Mouse (Mus musculus) brown adipose tissue, adult 24 weeks (tissue): ENCODE data around the gene Tgfbr3. TPM values are rescaled to one million over a fixed set of nuclear protein-coding genes. Genes with fewer than 3 reads are reported as not detected.
"Not testable (repeated sequence)": the region's sequence is repeated elsewhere in the genome, so short reads cannot be mapped to it uniquely, and the experiment has no call there.

ENCODE experiments used
- H3K27ac ChIP-seq: fragments of 200-500 bp; replicated peaks from 2 replicates; pipeline ENCODE4 v1.5.1; 2012; ENCODE audit warnings: low read depth, mild to moderate bottlenecking, low read length
- H3K4me1 ChIP-seq: fragments of 200-500 bp; 2 replicates; pipeline ENCODE4 v1.6.1; 2012; ENCODE audit warnings: low read length, mixed read lengths; ENCODE audit not compliant: control insufficient read depth, insufficient read depth, insufficient read length
- H3K4me3 ChIP-seq: fragments of 200-500 bp; 2 replicates; pipeline ENCODE4 v1.5.1; 2012; ENCODE audit warnings: low read depth, mild to moderate bottlenecking, low read length, moderate library complexity; ENCODE audit not compliant: insufficient read depth
- polyA plus RNA-seq: library from polyadenylated mRNA; stranded (reverse); fragments of >200 nt; gene quantifications from 2 replicates; pipeline ENCODE4 v1.2.4, GENCODE M21; 2012; ENCODE audit not compliant: missing spikeins, insufficient read depth, insufficient read length

Tgfbr3 gene
- polyA plus RNA-seq, 1 experiment: 27.0 TPM

DNA sequence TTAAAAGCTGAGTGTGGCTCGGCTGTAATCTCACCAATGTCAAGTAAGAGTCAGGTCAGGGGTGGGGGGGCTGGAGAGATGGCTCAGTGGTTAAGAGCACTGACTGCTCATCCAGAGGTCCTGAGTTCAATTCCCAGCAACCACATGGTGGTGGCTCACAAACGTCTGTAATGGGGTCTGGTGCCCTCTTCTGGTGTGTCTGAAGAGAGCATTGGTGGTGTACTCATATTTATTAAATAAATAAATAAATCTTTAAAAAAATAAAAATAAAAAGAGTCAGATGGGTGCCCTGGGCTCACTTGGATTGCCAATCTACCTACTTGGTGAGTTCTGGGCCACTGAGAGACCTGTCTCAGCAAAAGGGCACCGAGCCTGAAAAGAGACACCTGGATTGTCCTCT is 25.6 kb downstream of the Tgfbr3 start:
- Histone ChIP-seq H3K27ac (no peak overlapping the region), H3K4me1 (peaks cover 22% of the 10 kb centered on the region), H3K4me3 (no peak overlapping the region)

DNA sequence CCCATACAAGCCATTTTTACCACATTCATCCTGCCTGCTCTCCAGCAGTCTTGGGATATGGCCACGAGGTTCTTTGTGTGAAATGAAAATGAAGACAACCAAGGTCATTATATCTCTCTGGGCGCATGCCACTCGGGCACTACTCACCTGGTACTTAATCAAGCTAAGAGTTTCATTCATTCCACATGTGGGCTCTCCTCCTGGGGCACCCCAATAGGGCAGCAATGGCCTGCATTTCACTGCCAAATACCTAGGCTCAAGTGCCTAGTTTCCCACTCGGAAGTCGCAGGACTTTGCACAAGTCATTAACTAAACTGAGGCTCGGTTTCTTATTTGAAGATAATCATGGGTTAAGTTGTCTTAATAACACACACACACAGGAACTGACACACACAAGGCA is 27.5 kb downstream of the Tgfbr3 start:
- no peak overlapping the region for H3K4me3 ChIP-seq
- H3K27ac ChIP-seq: 0 out of 2 replicates have a peak overlapping the region, but pooled peaks have one; percentile 28
- H3K4me1 ChIP-seq: peaks cover 16% of the 10 kb centered on the region

DNA sequence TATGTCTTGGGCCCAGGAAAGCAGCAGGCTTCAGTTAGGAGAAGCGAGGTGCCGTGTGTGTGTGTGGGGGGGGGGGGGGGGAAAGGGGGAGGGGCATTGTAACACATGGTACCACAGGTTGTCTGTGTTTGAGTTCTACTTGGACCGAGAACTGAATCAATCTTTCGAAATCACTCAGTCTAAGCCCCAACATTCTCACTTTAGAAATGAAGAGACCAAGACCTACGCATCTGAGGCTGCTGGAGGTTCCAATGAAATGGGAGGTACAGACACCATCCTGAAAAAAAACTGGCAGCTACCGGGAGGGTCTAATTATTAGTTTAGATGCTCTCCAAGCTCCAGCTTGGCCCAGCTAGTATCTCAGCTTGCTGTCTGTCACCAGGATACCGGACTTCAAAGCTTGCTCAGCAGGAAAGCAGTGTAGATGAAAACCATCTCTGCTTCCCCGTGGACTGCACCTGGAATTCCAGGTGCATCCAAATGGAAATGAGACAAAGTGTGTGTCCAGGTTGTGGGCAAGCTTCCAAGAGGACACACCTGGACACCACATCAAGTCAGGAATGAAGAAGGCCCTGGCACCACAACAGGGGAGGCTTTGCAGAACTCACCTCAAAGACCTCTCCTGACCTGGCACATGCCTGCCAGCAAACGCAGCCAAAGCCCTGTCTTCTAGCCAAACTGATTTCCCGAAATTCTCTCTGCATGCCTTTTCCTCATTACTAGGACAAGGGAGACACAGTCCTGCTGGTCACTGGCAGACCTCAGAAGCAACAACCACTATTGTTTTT is 28.5 kb downstream of the Tgfbr3 start:
- H3K4me3 ChIP-seq: no peak overlapping the region
- H3K4me1 ChIP-seq: peaks cover 16% of the 10 kb centered on the region
- H3K27ac ChIP-seq: 0 out of 2 replicates have a peak overlapping the region, but pooled peaks have one; percentile 7

DNA sequence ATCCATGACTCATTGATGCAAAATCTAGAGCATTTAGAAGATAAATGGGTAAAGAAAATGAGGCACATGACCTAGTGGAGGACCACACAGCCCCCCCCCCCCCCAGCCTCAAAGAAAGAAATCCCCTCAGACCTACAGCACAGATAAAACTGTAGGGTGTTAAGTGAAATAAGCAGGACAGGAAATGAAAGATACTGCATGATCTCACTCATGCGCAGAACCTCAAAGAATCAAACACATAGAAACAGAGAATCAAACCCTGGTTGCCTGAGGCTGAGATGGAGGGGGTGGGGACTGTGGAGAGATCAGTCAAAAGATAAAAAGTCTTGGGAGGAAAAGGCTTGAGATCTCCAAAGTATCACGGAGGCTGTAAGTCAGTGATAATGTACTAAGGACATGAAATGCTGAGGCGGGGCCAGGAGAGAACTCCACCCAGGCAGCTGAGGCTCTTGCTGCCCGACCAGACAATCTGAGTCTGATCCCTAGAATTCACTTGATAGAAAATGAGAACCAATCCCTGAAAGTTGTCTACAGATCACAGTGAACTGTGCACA is 29.9 kb downstream of the Tgfbr3 start:
- H3K4me1 ChIP-seq: peaks cover 16% of the 10 kb centered on the region
- H3K27ac ChIP-seq: no peak overlapping the region
- H3K4me3 ChIP-seq: no peak overlapping the region

DNA sequence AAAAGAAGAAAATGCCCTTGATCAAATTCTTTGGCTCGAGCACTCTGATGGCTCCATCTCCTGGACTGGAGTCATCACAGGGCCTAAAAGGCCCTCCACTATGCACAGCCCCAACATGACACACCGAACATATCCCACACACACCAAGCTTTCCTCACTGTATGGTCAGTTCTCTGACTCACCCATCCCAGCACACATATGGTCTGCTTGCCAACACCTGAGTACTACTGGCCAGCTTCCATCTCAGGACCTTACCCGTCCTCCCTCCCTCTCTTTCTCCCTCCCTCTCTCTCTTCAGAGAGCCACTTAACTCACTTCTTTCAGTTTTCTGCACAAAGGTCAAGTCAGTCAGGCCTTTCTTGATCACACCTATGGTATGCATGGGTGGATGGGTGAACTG is 36.0 kb downstream of the Tgfbr3 start:
- no peak overlapping the region for H3K27ac ChIP-seq
- H3K4me1 ChIP-seq: peaks cover 7% of the 10 kb centered on the region
- H3K4me3 ChIP-seq: no peak overlapping the region

DNA sequence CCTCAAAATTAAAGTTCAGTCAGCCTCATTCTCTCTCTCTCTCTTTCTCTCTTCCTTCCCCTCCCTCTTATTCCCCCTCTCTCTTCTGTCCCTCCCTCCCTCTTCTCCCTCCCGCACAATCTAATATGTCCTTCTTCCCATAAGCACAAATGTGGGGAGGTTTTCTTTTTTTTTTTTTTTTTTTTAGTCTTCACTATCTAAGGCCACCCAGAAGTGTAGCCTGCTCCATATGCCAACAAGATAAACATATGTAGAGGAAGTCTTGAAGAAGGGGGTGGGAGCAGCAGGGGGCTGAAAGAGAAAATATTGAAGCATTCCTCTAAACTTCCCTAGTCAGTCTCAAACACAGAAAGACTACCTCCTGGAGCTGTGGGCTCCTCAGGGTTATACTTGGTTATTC is 37.0 kb downstream of the Tgfbr3 start:
- H3K4me3 ChIP-seq: no peak overlapping the region
- 0 out of 2 replicates have a peak overlapping the region, but pooled peaks have one; percentile 5 for H3K27ac ChIP-seq
- peaks cover 7% of the 10 kb centered on the region for H3K4me1 ChIP-seq

DNA sequence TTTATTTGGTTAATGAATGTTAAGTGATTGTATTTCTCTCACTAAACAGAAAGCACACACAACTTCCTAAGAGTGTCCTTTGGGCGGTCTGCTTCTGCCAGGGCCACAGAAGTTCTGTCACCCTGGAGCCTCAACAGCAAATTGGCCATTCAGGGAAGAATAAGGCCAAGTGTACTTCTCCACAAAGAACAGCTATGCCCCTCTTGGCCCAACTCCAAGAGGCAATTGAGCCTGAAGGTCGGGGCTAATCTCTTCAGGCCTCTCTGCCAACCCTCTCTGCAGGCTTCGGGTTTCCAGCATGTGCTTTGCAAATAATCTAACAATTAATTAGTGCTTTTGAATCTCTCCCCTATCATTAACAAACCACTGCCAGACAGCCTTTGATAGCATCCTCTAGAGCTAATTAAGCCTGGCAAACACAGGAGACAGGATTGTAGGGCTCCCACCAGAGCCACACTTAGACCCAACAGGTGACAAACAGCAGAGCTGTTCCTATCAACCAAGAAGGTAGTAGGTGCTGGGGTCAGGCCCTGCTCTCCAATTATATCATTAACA is 37.6 kb downstream of the Tgfbr3 start:
- Histone ChIP-seq H3K27ac (no peak overlapping the region), H3K4me3 (no peak overlapping the region), H3K4me1 (peaks cover 7% of the 10 kb centered on the region)

DNA sequence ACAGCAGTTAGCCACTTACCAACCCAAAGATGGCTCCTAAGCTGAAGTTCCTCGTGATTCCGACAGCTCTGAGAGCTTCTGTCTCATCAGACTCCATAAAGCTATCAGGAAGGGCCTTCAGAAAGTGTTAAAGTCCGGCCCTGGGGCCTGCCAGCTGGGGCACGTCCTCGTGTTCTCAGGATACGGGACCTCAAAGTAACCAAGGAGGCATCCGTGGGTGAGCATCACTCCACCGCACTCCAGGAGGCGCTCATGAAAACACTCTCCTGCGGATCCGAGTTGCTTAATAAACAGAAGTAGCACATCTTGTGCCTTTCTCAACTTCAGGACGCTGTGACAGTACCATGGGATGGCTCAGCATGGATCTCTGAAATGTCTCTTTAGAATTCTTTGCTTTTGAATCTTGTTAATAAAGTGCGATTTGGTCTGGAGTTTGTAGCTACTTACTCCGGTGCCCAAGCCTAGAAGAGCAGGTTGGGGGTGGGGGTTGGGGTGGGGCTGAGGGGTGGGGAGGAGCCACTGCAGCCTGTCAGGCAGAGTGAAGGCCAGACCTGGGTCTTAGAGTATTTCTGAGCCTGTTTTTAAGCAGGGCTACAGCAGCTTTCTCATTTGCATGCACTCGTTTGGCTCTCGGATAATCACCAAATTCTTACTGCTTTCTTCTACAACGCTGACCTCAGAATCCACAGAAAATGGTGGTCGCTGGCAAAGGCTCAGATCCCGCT is 38.7 kb downstream of the Tgfbr3 start:
- Histone ChIP-seq H3K4me1 (peaks cover 7% of the 10 kb centered on the region), H3K4me3 (no peak overlapping the region), H3K27ac (no peak overlapping the region)

DNA sequence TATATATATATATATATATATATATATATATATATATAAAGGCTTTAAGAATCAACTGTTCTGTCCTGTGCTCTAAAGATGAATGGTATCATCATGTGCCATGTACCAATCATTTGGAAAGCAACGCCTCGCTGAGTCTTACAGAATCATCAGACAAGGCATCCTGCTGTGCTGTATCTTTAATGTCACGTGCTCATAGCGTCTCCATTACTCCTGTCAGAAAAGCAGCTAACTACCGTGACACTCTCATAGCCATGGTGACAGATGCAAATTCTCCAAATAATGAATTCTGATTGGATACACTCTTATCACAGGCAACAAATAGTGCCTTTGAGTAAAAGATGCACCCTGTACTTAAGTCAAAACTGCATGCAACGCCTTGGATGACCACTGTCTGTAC is 40.7 kb downstream of the Tgfbr3 start:
- Histone ChIP-seq H3K27ac (no peak overlapping the region), H3K4me1 (peaks cover 7% of the 10 kb centered on the region), H3K4me3 (no peak overlapping the region)

DNA sequence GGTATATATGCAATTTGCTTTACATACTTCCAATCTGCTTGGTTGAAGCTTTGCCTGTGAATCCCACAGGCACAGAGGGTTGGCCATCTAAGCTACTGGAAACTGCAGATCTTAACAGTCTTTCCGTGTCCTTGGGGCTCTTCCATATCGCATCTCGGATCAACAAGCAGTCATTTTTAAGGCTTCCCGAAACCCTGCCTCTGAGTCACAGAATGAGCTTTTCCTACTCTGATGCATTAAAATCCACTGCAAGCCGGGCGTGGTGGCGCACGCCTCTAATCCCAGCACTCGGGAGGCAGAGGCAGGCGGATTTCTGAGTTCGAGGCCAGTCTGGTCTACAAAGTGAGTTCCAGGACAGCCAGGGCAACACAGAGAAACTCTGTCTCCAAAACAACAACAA is 41.1 kb downstream of the Tgfbr3 start:
- not testable (repeated sequence) for H3K4me1 ChIP-seq, H3K4me3 ChIP-seq, H3K27ac ChIP-seq

DNA sequence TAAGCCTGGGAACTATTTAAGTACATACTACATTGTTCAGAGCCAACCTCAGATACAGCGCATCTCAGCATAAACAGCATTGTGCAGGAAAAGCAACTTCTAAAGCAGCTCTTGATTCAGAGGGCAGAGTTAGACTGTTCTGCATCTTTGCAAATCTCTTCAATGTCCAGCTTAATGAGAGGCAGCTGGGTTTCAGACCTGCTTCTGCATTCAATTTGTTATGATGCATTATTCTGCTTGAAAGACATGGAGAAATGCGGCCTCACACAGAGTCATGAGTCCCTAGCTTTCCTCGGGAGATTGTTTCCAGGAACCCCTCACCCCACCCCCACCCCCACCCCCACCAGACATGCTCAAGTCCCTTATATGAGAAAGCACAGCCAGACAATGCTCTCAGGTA is 41.6 kb downstream of the Tgfbr3 start:
- H3K4me1 ChIP-seq: peaks cover 6% of the 10 kb centered on the region
- no peak overlapping the region for H3K4me3 ChIP-seq
- no peak overlapping the region for H3K27ac ChIP-seq

DNA sequence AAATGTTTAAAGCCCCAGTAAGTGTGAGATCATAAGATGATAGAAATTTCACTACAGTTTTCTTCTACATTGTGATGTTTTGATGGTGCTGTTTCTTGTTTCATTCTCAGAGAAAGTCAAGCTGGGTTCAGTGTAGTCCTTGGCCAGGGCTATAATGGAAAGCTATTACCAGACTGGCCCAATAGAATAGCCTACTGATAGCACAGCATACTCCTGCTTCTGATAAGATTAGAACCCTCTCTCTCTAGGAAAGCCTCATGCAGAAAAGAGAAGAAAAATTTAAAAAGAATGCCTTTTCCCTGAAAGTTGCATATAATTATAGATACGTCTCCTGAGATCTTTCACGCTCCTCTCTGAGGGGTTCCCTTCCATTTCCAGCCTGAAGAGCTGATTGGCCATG is 46.0 kb downstream of the Tgfbr3 start:
- H3K4me1 ChIP-seq: peaks cover 12% of the 10 kb centered on the region
- H3K4me3 ChIP-seq: no peak overlapping the region
- H3K27ac ChIP-seq: no peak overlapping the region

DNA sequence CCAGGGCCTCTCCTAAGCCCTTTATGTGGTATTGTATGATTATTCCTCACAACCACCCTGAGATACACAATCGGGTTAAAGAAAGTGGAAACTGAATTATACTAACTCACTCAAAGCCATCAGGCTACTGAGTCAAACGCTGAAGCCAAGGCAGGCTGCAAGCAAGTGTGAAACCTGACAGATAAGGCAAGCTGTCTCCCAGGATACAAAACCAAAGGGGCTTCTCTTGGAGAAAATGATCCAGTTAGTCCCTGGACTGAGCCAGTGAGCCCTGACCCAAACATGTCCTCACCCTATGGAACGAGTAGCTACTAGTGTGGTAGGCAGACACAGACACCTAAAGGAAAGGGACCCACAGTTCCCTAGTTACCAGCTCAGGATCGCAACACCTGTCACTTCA is 46.4 kb downstream of the Tgfbr3 start:
- no peak overlapping the region for H3K4me3 ChIP-seq
- H3K4me1 ChIP-seq: peaks cover 16% of the 10 kb centered on the region
- H3K27ac ChIP-seq: no peak overlapping the region

DNA sequence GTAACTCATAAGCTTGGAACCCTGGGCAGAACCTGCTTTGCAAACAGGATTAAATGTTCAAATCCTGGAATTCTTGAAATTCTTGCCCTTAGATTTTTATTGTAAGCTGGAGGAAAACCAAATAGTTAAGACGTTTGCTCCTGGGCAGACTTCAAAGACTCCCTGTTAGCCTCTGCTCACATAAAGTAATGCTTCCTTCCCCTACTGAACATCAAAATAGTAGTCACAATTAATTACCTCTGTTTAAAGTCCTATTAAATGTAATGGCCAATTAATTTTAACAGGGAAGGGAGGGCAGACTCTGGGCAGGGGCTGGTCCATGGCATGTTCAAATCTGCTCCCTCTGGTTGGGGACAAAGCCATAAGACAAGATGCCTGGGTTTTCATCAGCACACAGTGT is 49.2 kb downstream of the Tgfbr3 start:
- no peak overlapping the region for H3K4me3 ChIP-seq
- no peak overlapping the region for H3K27ac ChIP-seq
- H3K4me1 ChIP-seq: peaks cover 43% of the 10 kb centered on the region

DNA sequence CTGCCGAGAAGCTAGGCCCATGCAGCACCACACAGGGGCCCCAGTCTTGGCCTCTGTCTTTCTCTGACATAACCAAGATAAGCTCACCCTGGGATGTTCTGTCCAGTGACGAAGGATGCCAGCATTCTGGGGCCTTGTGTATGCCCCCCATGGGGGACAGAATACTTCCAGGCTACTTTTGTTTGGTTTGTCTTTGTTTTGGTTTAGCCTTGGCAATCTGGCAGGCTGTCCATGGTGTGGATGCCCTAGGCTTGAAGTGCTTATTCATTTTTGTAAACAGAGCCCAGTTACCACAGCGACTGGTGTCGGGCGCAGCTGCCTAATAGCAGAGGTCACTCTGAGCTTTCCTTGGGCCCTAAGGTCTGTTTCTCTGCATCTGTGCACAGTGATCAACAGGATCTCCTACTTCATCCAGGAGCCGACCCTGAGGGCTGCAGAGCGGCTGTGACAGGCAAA is 51.4 kb downstream of the Tgfbr3 start:
- Histone ChIP-seq H3K4me1 (peaks cover 62% of the 10 kb centered on the region), H3K27ac (peak overlapping the region; percentile 50), H3K4me3 (no peak overlapping the region)
